Mouse (Mus musculus): ENCODE measurements around the gene Cmtr1. TPM values are rescaled to one million over a fixed set of nuclear protein-coding genes. Genes with fewer than 3 reads are reported as not detected.
"Not testable (repeated sequence)": the region's sequence is repeated elsewhere in the genome, so short reads cannot be mapped to it uniquely, and the experiment has no call there.

The Cmtr1 gene
- total RNA-seq (2021): 10 to 100 TPM; 82.5 to 89.1 TPM
- 18.5 and 24.8 TPM in 2 replicates for polyA plus RNA-seq (2012; rRNA removed)
- long read RNA-seq, full-length matches to known transcripts: 38 of 50 reads
- long read RNA-seq, partial matches to known transcripts: 6 of 50 reads
- long read RNA-seq, other reads (novel, unspliced or antisense): 6 of 50 reads

- peak; percentile 99 for DNase-seq
Measured at GRCm38 (mm10) chr17:29660076-29660761, at the start of gene Cmtr1. Gene Cmtr1, plus strand, starts transcription at chr17:29660595.

GRCm38 (mm10) chr17:29613453-29613852, 46.9 kb upstream of the Cmtr1 start:
- DNase-seq: not testable (repeated sequence)

GRCm38 (mm10) chr17:29614115-29615023, 46.0 kb upstream of the Cmtr1 start, which contains the start of the genes Rnf8 and Gm28043:
Gene Rnf8, plus strand, starts transcription at chr17:29614790.
Gene Gm28043, plus strand, starts transcription at chr17:29614876.
- peak; percentile 96 for DNase-seq

GRCm38 (mm10) chr17:29615024-29615551, 45.3 kb upstream of the Cmtr1 start:
- no peak for DNase-seq

- DNase-seq: peak; percentile 73
Measured at GRCm38 (mm10) chr17:29615616-29616015, 44.8 kb upstream of the Cmtr1 start.

GRCm38 (mm10) chr17:29619231-29619630, 41.2 kb upstream of the Cmtr1 start:
- no peak for DNase-seq

GRCm38 (mm10) chr17:29623488-29623887, 36.9 kb upstream of the Cmtr1 start:
- no peak for DNase-seq

- no peak for DNase-seq
Measured at GRCm38 (mm10) chr17:29627285-29627684, 33.1 kb upstream of the Cmtr1 start.

- no peak for DNase-seq
Measured at GRCm38 (mm10) chr17:29628946-29629345, 31.4 kb upstream of the Cmtr1 start.

- no peak for DNase-seq
Measured at GRCm38 (mm10) chr17:29629620-29630019, 30.8 kb upstream of the Cmtr1 start.

- no peak for DNase-seq
Measured at GRCm38 (mm10) chr17:29632312-29632711, 28.1 kb upstream of the Cmtr1 start.

GRCm38 (mm10) chr17:29635492-29635891, 24.9 kb upstream of the Cmtr1 start:
- DNase-seq: no peak

GRCm38 (mm10) chr17:29636118-29636517, 24.3 kb upstream of the Cmtr1 start:
- peak; percentile 42 for DNase-seq

- DNase-seq: no peak
Measured at GRCm38 (mm10) chr17:29637377-29637776, 23.0 kb upstream of the Cmtr1 start.

GRCm38 (mm10) chr17:29637895-29638294, 22.5 kb upstream of the Cmtr1 start:
- DNase-seq: no peak

GRCm38 (mm10) chr17:29640971-29641370, 19.4 kb upstream of the Cmtr1 start:
- DNase-seq: peak; percentile 83

GRCm38 (mm10) chr17:29642219-29642618, 18.2 kb upstream of the Cmtr1 start:
- DNase-seq: no peak

- no peak for DNase-seq
Measured at GRCm38 (mm10) chr17:29658249-29658648, 2.1 kb upstream of the Cmtr1 start.

- no peak for DNase-seq
Measured at GRCm38 (mm10) chr17:29660762-29661391, 482 bp downstream of the Cmtr1 start.

- no peak for DNase-seq
Measured at GRCm38 (mm10) chr17:29662145-29662544, 1.8 kb downstream of the Cmtr1 start.

- DNase-seq: peak; percentile 65
Measured at GRCm38 (mm10) chr17:29668051-29668986, 7.9 kb downstream of the Cmtr1 start.
